Mouse (Mus musculus) frontal cortex, postnatal 25 days (tissue): ENCODE measurements around the gene Srgap2.
"Not testable (repeated sequence)": the region's sequence is repeated elsewhere in the genome, so short reads cannot be mapped to it uniquely, and the experiment has no call there.

ENCODE experiments used
- DNase-seq, 2 experiments: peaks; one replicate each; pipeline ENCODE4 v3.0.0; 2022; ENCODE audit warnings: low spot score in 2 of 2

Srgap2 gene

GRCm38 (mm10) chr1:131290648-131291047, 236.5 kb downstream of the Srgap2 start:
- peak; percentile 62 to 70 for DNase-seq

- no peak for DNase-seq
Measured at GRCm38 (mm10) chr1:131288938-131289337, 238.2 kb downstream of the Srgap2 start.

- no peak for DNase-seq
Measured at GRCm38 (mm10) chr1:131287267-131287666, 239.9 kb downstream of the Srgap2 start.

GRCm38 (mm10) chr1:131286803-131287202, 240.3 kb downstream of the Srgap2 start:
- no peak for DNase-seq

GRCm38 (mm10) chr1:131284616-131285015, 242.5 kb downstream of the Srgap2 start:
- DNase-seq, result no peak

- DNase-seq, result no peak
Measured at GRCm38 (mm10) chr1:131284167-131284566, 243.0 kb downstream of the Srgap2 start.

GRCm38 (mm10) chr1:131281731-131282130, 245.4 kb downstream of the Srgap2 start:
- DNase-seq, result no peak

- no peak for DNase-seq
Measured at GRCm38 (mm10) chr1:131280280-131280679, 246.9 kb downstream of the Srgap2 start.

GRCm38 (mm10) chr1:131279456-131279776, 247.7 kb downstream of the Srgap2 start, which contains the start of gene Ikbke:
TSS of gene Ikbke (minus strand) at chr1:131279606.
- DNase-seq, result no peak

GRCm38 (mm10) chr1:131278606-131279455, 248.3 kb downstream of the Srgap2 start:
- no peak for DNase-seq

GRCm38 (mm10) chr1:131276831-131277230, 250.3 kb downstream of the Srgap2 start:
- DNase-seq, result no peak

GRCm38 (mm10) chr1:131275577-131275976, 251.6 kb downstream of the Srgap2 start:
- DNase-seq, result no peak

- no peak for DNase-seq
Measured at GRCm38 (mm10) chr1:131274725-131275539, 252.2 kb downstream of the Srgap2 start.

- peak; percentile 77 to 79 for DNase-seq
Measured at GRCm38 (mm10) chr1:131269797-131270578, 257.2 kb downstream of the Srgap2 start.

- no peak for DNase-seq
Measured at GRCm38 (mm10) chr1:131268776-131269175, 258.4 kb downstream of the Srgap2 start.

- DNase-seq, result no peak
Measured at GRCm38 (mm10) chr1:131263905-131264304, 263.2 kb downstream of the Srgap2 start.

- peak; percentile 51 to 69 for DNase-seq
Measured at GRCm38 (mm10) chr1:131260309-131260656, 266.9 kb downstream of the Srgap2 start.

GRCm38 (mm10) chr1:131259632-131260308, 267.4 kb downstream of the Srgap2 start:
- DNase-seq, result no peak

GRCm38 (mm10) chr1:131257288-131257687, 269.9 kb downstream of the Srgap2 start:
- no peak for DNase-seq

GRCm38 (mm10) chr1:131252516-131253250, 274.5 kb downstream of the Srgap2 start:
- DNase-seq, result not testable (repeated sequence)
